Mouse (Mus musculus) lung, postnatal 25 days (tissue): Measurements from ENCODE around the gene Hikeshi.

Source experiments
- DNase-seq: peaks from one replicate; pipeline ENCODE4 v3.0.0; 2022; ENCODE audit warnings: low spot score

The Hikeshi gene

DNA sequence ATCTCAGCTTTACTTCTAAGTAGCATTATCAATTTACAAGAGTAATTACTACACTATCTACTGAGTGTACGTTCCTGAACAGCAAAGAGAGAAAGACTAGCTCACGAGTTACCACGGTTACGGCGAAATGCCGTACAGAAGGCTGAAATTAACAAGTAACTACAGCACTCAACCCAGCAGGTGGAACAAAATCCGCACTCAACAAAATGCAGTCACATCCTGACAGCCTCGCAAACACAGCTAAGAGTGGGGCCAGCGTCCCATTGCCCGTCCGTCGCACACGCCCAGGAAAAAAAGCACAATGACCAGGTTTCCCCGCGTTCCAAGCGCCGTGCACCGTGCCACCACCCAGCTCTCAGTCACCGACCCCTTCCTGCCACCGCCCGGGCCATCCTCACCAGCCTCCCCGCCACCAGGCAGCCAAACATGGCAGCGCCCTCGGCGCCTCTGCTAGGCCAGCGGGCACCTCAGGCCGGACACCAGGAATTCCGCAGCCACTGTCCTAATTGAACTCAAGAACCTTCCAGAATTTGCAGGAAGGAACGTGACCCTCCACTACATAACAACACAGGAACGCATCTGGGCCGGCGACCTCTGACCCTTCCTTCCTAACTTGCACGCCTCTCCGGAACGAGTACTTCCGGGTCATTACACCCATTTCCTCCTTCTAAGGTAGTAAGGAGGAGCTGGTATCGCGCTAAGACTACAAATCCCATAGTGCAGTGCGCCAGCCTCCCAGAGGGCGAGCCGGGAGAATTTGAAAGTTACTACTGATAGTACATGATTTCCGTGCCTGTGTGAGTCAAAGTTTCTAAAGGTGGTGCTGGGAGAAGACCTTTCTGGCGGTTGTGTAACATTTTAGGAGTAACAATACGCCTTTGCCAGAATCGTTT, at the start of gene Hikeshi:
Hikeshi (minus strand) TSS at position 634 of the 893 bp plus-strand sequence.
- DNase-seq: peak; percentile 99

DNA sequence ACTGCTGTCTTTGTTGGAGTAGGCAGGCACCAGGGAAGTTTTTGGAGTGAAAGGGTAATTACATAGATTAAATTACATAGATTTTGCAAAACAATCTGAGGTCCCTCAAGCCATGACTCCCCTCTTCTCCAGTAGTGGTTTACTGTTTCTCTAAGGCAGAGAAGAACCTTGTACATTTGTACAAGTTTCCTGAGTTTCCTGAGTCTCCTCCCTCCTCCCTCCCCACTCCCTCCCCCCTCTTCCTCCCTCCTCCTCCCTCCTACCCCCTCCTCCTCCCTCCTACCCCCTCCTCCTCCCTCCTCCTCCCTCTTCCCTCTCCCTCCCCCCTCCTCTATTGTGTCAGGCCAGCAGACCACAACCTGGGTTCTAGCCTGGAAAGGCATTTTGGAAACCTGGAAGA, 43.4 kb upstream of the Hikeshi start:
- no peak for DNase-seq

DNA sequence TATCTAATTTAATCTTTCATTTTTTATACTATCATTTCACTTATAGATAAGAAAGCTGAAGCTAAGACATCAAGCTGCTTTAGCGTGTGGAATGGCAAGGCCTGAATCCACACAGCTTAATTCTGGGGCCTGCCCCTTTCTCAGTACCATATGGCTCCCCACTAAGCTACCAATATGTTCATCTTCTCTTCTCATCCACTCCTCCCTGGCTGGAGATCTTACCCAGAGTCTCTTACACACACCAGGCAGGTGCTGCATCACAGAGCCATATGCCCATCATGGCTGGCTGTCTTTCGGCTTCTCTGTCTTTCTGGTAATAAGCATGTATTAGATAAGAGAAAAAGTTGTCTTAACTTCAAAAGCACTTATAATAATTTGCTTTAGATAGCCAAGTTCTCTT, 42.4 kb upstream of the Hikeshi start:
- DNase-seq: no peak

DNA sequence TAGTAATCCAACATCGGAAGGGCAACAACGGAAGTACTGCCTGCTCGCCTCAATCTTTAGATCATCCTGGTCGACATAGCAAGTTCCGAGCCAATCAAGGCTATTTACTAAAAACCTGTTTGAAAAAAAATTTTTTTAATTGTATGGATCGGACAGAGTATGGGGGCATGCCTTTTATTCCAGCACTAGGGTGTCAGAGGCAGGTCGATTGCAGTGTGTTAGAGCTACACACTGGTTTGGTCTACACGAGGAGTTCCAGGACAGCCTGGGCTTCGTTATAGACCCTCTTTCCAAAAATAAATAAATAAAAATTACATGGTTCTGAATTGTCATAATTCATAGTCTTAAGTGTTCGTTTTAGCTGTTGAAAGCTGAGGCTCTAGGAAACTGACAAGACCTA, 40.6 kb upstream of the Hikeshi start:
- no peak for DNase-seq

DNA sequence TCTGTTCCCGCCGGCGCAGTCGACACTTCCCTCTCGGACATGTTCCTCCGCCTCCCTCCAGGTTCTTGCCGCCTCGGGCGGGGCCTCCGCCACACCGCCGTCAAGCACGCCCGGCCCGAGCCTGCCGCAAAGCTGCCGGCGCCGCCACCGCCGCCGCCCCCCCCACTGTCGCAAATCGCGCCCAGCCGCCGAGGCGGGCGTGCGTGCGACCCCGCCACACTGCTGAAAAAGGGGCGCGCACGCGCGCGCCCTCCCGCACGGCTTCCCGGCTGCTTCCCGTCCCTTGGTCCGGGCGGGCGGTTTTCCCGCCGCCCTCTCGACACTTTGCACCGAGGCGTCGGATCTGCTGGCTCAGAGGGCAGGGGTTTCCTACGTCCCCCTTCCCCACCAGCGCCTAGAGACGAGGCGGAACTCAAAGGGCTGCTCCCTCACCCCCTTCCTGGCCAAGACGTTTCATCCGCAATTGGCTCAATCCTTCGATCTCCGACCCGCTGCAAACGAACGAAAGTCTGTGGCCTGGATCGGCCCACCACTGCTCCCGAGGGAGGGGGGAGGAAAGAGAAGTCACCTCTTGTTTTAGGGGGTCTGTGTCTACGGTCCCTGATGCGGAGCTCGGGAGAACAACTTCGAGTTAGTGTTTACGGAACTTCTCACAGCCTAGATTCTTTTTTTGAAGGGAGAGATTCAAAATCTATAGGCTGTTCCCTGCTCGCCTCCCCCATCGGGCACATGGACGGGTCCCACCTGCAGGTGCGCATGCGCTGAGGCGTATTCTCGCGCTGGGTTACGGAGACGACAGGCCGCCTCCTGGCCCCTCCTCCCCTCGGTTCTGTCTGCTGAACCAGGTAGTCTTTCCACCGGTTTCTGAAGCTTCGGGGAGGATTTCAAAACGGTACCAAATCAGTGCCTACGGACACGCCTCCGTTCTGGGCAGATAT, 39.8 kb upstream of the Hikeshi start, which contains the start of gene Eed:
Eed (minus strand) TSS at position 499 of the 938 bp plus-strand sequence.
- peak; percentile 94 for DNase-seq

DNA sequence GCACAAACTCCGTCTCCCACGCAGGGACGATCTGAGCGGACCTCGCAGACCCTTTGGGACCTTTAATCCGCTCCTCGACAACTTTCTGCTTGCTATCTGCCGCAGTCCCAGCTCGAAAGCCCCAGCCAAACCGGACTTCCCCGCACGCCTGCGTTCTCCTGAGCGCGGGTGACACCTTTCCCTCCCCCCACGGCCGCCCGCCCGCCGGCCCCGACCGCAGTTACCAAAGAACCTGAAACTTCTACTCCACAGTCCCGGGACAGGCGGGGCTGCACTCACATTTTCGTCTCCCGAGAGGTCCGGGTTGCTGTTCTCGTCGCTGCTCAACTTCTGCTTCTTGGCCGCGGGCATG, 39.1 kb upstream of the Hikeshi start:
- no peak for DNase-seq

DNA sequence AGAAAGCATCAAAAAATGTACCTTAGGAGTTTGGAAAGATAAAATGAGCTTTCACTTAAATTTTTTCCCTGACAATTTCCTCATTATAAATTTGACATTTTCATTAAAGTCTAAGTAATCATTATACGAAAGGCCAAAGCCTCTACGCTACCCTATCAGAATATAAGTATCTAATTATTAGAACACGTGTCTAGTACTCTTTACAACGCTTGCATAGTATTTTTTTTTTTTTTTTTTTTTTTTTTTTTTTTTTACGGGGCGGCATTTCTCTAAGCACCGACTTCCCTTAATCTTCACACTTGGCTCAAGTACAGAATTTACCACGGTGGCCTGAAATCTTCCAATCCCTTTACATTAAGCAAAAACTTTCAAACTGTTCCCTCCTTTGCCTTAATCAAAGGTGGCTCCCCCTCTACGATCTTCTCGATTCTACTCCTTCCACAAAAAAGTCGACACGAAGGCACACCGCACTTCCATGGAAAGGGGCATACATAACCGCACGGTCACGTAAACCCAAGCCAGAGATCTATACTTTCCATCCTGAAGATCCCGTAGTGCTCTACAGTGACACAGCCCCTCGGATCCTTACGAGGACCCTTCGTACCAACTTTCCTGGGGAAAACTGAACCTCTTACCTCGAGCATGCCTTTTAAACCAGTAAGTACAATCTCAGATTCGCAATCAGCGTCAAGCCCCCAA, 38.6 kb upstream of the Hikeshi start:
- DNase-seq: no peak

DNA sequence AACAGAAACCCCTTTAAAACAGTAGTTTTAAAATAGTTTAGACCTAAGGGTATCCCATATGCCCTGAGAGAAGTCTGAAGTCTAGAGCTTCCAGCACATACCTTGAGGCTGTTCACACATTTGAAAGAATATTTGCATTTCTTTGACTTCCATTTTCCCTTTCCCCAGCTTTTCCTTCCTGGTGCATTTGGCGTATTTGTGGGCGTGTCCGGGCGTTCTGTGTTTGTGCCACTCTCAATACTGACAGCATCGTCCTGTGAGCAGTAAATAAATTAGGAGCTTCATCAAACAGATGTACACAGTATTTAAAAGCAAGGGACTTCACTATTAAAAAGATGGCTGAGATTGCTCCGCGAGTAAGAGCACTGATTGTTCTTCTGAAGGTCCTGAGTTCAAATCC, 35.8 kb upstream of the Hikeshi start:
- DNase-seq: no peak

DNA sequence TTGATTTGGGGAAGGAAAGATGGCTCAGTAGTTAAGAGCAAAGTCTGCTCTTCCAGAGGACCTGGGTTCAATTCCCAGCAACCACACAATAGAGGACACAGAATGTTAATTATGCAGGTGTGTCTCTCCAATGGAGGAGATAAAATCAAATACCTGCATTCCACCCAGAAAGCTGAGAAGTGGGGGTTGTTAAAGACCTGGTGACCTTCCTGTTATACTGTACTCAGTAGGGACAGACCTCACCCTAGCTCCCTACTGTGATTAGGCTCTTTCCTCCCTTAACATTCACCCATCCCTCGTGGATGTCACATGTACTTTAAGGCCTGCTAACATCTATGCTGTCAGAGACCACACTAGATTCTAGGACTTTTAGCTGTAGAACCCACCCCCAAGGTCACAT, 34.6 kb upstream of the Hikeshi start:
- DNase-seq: no peak

DNA sequence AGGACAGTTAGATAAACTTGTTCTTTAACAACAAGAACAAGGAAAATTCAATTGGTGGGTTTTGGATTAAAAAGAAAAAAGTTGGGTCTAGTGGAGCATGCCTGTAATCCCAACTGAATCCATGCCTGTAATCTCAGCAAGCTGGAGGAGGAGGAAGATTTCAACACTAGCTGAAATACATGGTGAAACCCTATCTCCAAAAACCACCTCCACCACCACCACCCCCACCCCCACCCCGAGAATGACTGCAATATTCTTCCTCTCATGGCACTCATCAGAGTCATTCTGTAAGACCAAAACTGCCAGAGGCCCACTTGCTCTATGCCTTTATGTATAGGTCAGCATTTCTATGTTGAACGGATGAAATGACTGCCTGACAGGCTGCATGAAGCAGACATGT, 26.2 kb upstream of the Hikeshi start:
- DNase-seq: no peak

DNA sequence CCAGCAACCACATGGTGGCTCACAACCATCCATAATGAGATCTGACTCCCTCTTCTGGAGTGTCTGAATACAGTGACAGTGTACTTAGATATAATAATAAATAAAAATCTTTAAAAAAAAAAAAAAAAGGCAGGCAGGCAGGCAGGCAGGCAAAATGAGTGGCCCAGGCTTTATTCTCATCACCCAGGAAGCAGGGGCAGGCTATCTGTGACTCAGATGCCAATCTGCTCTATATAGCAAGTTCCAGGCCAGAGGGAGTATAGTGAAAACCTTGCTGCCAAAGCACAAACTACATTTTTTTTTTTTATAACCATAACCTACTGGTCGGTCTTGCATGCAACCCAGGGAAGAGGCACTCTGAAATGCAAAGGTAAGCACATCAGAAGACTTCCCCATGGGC, 25.8 kb upstream of the Hikeshi start:
- DNase-seq: no peak

DNA sequence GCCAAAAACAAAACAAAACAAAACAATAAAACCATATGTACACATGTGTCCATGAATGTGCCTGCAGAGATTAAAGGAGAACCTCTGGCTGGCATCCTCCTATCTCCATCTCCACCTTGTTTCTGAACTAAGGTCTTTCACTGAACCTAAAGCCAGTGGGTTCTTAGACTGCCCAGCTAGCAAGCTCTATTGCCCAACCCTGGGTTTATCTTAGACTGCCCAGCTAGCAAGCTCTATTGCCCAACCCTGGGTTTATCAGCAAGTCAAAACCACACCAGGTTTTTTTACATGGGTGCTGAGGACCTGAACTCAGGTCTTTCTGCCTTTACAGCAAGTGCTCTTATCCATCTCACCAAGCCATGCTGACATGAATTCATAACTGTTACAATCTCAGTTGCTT, 22.1 kb upstream of the Hikeshi start:
- no peak for DNase-seq

DNA sequence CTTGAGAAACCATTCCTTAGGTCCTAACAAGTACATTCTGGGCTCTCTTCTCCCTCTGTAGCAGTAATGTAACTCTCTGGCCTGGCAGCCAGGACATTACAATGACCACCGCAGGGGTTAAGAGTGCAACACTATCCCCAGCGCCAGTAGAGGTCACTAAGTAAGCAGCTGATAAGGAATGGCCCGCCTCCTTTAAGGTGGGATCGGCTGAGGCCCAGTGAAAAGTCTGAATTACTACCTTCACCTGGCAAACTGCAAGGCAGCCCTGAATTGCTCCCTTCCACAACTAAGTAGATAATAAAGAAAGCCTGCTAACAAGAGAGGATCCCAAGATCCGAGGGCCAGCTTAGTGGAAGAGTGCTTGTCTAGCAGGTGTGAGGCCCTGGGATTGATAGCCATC, 16.3 kb upstream of the Hikeshi start:
- DNase-seq: no peak

DNA sequence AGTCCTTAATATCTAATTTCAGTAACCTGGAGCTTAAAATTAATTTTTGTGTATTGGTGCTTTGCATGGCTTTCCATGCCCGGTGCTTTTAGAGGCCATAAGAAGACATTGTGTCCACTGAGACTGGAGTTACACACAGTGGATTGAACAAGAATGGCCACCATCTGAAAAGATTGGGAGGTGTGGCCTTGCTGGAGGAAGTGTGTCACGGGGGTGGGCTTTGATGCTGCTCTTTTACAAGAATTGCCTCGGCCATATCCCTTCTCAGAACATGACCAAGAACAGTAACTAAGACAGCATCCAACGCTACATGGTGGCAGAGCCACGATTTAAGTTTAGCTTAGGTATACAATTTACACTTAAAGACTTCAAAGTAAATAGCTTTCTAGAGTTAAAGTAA, 13.3 kb upstream of the Hikeshi start:
- DNase-seq: no peak

DNA sequence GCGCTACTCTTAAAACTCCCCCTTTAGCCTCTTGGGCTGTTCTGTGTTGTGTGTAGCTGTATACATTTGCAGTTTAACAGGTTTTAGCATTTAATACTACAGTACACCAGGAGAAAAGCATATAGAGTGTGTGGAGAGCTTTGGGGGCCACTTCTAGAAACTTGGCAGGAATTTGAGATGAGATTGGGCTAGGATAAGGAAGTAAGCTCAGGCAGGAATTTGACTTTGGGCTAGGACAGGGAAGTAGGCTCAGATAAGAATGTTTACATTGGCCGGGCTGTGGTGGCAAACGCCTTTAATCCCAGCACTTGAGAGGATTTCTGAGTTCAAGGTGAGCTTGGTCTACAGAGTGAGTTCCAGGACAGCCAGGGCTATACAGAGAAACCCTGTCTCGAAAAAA, 8.4 kb upstream of the Hikeshi start:
- DNase-seq: no peak

DNA sequence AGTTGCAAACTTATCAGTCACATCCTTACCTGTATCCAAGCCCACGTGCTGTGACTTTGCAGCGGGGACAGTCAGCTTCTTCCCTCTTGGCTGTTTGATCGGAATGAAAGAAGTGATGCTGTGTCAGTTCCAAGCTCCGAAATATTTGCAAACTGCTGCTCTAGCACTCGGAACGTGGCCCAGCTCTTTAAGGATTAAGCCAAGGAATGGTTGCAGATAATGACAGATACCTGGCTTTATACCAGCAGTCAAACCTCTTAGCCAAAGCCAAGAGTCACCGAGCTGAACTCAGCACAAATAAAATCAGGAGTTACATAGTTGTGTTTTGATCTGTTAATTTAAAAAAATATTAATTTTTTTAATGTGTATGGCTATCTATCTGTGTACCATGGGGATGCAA, 7.0 kb upstream of the Hikeshi start:
- peak; percentile 29 for DNase-seq

DNA sequence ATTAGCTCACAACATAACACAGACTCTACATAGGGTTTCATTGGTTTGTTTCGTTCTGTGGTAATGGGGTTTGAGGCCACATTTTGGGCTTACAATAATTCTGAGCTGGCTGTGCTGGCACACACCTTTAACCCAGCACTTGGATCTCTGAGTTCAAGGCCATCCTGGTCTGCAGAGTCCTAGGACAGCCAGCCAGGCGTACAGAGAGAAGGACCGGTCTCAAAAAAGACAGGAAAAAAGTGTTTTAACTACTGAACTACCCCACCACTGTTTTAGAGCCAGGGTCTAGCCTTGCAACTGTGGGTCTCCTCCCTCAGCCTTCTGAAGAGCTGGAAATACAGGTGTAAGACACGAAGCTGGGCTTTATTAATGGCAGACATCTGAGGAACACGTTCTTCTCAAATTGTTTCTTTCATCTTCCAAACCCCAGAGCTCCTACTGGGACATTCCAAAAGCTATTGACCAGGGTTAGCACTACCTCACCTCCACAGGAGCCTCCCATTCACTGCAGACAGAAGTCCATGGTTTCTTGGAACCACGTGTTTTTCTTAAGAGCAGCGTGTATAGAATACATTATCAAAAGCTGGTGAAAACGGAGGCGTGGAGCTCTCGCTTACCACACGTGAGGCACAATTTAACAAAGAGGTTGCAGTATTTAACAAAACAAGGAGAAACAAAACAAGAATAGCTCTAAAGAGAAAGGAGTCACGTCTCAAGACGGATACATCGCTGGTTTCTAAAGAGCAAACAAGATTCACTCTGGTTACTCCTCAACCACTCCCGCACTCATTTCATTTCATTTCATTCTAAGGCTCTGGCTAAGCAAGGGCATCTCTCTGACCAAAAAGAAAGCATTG, 1.3 kb downstream of the Hikeshi start:
- no peak for DNase-seq

DNA sequence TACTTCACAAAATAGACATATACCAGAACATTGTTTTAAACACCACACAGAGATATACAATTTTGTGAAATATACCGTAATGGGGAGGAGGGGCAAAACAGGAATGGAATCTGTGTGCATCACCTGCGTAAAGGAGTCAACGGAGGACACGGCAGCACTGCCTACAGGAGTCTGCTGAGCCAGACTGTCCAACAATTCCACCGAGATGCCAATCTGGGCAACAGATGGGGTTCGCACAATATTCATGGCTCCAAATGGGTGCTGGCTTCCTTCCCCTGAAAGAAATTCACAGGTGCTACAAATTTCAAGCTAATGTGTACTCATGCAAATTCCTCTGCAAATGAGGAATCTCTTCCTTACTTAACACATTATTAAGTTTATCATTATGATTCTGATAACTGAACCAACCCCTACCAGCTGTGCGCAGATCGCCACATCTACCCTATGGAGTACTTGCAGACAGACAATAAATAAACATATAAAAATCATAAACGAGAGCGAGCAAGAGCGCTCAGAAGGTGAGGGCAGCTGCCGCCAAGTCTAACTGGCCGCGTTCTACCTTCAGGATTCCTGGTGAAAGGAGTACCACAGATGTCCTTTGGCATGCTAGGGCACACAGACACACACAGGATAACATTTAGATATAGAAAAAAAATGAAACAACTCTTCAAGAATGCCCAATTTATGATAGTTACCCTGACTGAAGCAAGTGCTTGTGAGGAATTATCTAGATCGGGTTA, 17.4 kb downstream of the Hikeshi start:
- no peak for DNase-seq

DNA sequence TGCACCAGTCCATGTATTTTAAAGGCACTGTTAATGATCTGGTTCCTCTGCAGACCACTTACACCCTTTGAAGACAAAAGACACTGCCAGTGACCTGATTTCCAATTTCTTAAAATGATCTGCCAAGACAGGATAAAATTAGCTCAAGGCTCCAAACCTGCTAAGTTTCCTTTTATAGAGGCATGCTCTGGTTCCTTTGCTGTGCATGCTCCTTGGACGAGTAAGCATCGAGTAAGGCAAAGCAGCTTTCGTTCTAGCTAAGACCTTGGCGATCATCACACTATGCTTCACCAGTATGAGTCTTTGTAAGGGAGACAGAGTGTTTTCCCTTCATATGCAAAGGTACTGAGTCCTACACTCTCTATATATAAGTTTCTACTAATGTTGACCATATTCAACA, 23.2 kb downstream of the Hikeshi start:
- DNase-seq: no peak

DNA sequence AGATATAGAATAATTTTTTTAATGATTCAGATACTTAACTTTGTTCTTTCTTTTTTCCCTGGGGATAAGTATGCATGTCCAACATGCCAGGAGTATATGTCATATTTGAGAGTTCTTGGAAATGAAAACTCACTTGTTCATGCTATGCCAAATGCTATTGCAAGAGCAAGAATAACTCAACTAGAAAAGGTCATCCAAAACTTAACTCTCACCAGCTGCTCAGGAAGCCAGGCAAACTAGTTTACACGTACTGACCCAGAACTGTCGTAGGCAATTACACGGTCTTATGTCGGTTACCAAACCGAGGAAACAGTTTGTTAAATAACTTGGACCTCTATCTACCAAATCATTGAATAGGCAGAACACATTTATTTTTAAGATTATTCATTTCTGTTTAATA, 24.3 kb downstream of the Hikeshi start:
- no peak for DNase-seq
